Mouse (Mus musculus) T-helper 17 cell (primary cell): ENCODE data around the gene 4930558C23Rik.
"Not testable (repeated sequence)": the region's sequence is repeated elsewhere in the genome, so short reads cannot be mapped to it uniquely, and the experiment has no call there.

Source experiments
- in situ Hi-C, 2 experiments: fragments of 300-600 bp; cut with MboI, MseI; formaldehyde crosslinking; loops; 1 replicate in 1 of 2; 2 replicates in 1 of 2; pipeline ENCODE4 v1.15.1; 2025; ENCODE audit warnings: high pct_unique_total_duplicates in 2 of 2

The 4930558C23Rik gene

DNA sequence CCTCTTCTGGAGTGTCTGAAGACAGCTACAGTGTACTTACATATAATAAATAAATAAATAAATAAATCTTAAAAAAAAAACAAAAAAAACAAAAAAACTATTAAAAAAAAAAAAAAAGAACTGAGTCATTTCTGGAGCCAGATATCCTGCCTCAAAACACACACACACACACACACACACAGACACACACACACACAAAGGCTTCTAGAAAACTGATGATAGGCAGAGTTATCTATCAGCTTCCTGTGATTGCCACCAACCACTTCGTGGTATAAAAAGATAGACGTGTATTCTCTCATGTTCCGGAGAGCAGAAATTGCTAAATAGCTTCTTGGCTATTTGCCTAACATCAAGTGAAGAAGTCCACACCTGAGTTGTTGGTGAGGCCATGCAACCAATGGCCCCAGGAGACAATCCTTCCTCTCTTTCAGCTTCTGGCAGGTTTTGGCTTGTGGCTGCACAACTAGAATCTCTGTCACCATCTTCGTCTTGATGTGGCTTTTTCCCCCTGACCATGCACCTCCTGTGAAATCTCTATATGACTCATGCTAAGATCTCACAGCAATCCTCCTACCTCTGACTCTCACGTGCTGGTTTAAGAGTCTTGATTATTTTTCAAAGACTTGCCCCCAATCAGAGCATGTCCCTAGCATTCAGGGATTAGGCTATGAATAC, 17.1 kb downstream of the 4930558C23Rik start:
- in situ Hi-C loops: no loop called here

DNA sequence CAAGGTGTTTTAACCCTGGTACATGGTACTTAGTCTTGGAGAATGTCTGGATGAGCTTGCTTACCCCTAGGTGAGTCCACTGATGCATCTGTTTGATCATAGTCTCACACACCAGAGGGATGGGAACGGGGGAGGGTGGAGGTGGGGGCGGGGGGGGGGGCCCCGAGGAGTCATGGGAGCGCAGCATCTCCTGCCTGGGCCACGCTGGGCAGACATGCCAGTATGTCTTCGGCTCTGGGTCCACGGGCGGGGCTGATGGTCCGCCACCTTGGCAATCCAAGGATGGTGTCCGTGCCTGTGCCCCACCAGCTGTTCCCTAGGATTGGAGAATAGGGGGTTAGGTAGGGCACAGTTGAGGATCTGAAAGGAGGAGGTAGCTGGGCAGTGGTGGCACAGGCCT, 29.4 kb downstream of the 4930558C23Rik start:
- in situ Hi-C loops: no loop called here

DNA sequence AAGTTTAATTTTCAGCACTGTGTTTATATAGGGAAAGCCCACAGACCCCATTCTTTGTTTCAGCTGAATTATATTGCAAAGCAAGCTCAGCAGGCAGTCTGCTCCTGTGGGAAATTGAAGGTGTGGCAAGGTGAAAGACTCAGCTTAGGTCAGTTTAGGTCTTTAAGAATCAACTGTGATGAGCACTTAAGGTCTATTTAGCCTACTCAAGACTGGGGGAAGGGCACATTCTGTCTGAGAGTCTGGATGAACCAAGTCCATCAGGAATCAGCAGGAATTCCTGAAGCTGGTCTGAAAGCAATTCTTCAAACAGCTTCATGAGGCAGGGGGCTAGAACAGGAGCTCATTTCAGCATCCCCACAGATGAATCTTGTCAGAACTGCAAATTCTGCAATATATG, 32.5 kb downstream of the 4930558C23Rik start:
- in situ Hi-C loops: no loop called here

DNA sequence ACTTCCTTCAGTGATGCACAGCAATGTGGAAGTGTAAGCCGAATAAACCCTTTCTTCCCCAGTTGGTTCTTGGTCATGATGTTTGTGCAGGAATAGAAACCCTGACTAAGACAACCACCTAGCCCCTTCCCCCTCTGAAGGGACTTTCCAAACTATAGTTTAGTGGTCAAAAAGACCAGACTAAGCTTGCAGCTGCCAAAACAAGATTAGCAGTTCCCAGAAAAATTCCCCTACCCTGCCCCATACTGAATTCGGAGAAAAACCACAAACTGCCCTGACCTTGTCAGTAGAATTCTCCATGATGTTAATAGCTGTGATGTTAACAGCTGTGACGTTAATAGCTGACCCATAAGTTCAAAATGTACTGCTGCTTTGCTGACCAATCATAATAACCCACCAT, 42.4 kb downstream of the 4930558C23Rik start:
- in situ Hi-C loops: not testable (repeated sequence)

DNA sequence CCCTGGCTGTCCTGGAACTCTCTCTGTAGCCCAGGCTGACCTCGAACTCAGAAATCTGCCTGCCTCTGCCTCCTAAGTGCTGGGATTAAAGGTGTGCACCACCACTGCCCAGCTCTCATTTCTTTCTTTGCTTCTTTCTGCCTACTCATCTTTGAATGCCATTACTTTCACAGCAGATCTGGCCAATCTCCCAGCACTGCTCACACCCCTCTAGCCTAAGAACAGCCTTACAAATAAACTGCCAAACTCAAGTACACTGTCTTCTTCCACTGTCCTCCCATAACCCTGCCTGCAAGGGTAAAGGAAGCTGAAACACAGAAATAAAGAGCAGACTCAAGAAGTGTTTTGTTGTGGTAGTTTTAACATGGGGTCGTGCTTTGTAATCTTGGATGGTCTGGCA, 44.9 kb downstream of the 4930558C23Rik start:
- in situ Hi-C loops: loop anchor here in 1 of 2 experiments (10.0 kb wide), 1 partner anchor 567 kb away; the partner anchor contains the start of gene Anp32e

DNA sequence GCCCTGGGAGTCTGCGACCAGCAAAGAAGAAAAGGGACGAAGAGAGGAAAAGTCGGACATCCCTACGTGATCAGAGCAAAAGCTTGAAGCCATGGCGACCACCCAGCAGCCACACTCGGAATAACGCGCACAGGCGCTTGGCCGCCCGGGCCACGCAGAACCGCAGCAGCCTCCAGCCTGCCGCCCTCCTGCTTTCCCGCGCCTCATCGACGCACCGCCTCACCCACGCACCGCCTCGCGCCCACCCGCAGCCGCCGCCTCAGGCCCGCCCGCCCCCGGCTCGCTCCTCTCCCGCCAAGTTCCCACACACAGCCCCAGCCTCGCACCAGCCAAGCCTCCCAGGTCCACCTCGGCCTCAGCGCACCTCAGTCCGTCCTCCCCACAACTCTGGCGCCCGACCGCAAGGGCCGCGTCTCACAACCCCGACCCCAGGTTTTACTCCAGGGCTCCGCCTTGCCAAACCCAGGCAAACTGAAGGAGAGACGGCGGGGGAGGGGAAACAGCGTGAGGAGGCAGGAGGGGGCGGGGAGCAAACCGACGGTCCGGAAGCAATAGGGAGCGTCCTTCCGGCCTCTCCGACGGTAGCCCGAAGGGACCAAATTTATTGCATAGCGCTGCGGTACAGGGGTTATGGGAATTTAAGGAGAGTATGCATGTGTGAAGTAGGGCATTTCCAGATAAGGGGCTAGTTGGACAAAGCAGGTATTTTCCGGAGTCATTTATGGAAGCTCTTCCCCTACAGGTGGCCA, 45.8 kb downstream of the 4930558C23Rik start, which contains the start of gene Setdb1:
Setdb1 (minus strand) TSS at position 502 of the 749 bp plus-strand sequence.
- in situ Hi-C loops: loop anchor here in 1 of 2 experiments (10.0 kb wide), 1 partner anchor 568 kb away; the partner anchor contains the start of gene Anp32e

DNA sequence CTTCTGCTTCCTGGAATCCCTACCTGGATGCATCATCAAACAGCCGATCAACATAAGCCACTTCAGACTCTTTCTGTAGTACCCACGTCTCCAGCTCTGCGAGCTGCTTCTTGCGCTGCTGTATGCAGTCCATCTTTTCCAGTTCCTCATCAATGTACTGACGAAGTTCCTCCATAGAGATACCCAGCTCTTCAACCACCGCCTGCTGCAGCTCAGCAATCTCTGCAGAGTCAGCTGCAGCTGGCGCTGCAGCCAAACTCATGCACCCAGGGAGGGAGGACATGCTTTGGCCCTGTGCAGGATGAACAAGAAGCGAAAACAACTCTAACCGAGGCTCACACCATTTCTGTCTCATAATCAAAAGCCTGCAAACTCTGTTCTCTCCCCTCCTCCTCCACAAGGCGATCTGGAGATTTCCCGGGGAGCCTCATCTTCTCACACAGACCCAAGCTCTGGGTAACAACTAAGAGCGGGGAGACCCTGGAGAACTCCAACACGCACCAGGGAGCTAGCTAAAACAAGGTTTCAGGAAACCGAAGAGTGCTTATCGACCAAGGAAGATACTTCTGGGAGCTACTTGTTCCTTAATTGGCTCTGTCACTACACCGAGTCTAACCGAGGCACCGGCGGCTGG, 46.6 kb downstream of the 4930558C23Rik start:
- in situ Hi-C loops: loop anchor here in 1 of 2 experiments (10.0 kb wide), 1 partner anchor 569 kb away; the partner anchor contains the start of gene Anp32e

DNA sequence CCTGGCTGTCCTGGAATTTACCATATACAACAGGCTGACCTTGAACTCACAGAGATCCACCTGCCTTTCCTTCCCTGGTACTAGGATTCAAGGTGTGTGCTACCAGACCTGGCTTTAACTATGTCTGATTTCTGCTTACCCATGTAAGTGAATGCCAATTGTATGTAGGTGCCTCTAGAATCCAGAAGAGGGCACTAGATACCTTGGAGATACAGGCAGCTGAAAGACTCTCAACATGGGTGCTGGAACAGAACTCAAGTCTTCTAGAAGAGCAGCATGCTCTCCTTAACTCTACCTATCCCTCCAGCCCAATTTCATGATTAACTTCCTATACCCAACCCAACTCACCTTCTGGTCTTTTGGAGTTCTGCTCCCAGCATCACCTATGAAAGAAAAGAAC, 53.1 kb downstream of the 4930558C23Rik start:
- in situ Hi-C loops: loop anchor here in 1 of 2 experiments (10.0 kb wide), 1 partner anchor 105 kb away; no protein-coding TSS in a partner anchor

DNA sequence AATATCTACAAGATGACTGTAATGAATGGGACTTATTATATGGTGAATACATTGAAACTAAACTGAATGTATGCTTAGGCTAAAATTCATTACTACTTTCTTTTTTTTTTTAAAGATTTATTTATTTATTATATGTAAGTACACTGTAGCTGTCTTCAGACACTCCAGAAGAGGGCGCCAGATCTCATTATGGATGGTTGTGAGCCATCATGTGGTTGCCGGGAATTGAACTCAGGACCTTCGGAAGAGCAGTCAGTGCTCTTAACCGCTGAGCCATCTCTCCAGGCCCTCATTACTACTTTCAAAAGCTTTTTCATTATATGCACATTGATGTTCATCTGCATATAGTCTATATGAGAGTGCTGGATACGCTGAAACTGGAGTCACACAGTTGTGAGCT, 54.3 kb downstream of the 4930558C23Rik start:
- in situ Hi-C loops: loop anchor here in 1 of 2 experiments (10.0 kb wide), 1 partner anchor 106 kb away; no protein-coding TSS in a partner anchor

DNA sequence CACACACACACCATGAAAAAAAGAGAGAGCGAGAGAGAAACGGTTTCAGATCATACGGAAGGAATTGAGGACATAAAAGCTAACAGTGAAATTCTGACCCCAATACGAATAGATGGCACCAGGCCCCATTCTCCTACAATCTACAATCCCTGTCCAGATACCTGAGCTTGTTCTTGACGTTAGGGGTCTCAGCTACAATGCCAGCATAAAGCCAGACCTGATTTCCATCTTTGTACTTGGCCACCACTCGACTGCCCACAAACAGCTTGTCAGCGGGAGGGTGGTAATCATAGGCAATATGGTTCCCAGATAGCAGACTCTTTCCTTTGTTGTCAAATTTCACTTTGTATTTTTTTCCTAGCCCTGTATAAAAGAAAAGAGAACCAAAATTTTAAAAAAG, 56.2 kb downstream of the 4930558C23Rik start:
- in situ Hi-C loops: loop anchor here in 1 of 2 experiments (10.0 kb wide), 1 partner anchor 108 kb away; no protein-coding TSS in a partner anchor

DNA sequence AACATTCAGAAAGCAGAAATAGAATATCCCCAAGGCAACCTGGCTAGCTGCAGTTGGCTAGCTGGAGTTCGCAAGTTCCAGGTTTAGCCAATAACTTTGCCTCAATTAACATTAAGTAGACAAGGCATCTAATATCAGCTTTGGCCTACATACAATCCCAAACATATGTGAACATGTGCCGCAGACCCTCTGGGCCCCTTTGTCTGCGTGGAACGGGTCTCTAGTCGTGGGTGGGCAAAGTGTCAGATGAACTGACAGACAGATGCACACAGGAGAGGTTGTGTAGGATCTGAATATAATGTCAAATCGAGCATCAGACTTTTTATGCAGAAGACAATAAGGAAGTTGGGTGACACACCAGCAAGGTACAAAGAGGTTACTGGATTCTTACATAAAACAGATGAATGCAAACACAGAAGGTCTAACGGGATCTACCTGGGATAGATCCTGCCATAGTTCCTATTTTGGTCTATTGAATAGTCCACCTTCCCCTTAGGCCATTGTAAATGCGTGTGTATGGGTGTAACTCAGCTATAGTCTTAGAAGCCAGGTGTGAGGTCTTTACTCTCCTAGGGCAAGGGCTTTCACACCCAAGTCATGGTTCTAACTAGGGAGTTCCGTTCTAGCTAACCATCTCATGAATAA, 59.2 kb downstream of the 4930558C23Rik start:
- in situ Hi-C loops: loop anchor here in 1 of 2 experiments (10.0 kb wide), 1 partner anchor 111 kb away; no protein-coding TSS in a partner anchor

DNA sequence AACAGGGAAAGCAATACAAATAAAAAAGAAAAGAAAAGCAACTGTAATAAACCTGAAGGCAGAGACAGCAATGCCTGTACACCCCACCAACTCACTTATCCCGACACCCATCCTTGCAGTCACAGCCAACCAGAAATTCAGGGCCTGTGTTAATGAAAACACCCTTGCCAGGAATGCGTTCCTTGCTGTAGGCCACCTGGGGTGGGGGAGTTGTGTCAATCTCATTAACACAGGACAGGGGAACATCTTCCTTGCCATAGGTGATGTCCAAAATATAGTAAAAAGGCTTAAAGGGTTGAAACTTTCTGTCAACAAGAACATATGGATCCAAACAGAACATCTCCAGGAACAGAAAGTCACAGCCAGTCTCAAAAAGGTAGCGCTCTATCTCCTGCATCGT, 64.4 kb downstream of the 4930558C23Rik start:
- in situ Hi-C loops: loop anchor here (10.0 kb wide), 3 partner anchors 437 to 507 kb away; no protein-coding TSS in a partner anchor

DNA sequence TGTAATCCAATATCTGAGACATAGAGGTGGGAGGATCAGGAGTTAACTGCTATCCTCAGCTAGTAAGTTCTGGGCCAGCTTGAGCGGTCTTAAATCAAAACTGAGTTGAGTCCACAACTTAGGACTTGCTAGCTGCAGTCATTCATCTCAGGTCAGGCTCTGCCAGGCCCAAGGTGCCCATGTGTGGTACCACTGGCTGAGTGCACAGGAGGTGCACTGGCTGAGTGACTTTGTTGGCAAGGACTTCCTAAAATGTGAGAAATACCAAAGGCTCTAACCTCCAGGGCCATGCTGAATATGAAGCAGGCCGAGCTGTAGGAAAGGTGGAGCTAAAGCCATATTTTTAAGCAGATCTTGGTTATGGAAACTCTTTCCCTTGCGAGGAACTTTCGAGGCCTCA, 65.3 kb downstream of the 4930558C23Rik start:
- in situ Hi-C loops: loop anchor here (10.0 kb wide), 3 partner anchors 437 to 507 kb away; no protein-coding TSS in a partner anchor
